Mouse (Mus musculus) frontal cortex, postnatal 36 days (tissue): ENCODE data around the gene Ttyh1.

Experiments used
- DNase-seq, 2 experiments: peaks; one replicate each; pipeline ENCODE4 v3.0.0; 2022; ENCODE audit warnings: low spot score in 2 of 2

The Ttyh1 gene

DNA sequence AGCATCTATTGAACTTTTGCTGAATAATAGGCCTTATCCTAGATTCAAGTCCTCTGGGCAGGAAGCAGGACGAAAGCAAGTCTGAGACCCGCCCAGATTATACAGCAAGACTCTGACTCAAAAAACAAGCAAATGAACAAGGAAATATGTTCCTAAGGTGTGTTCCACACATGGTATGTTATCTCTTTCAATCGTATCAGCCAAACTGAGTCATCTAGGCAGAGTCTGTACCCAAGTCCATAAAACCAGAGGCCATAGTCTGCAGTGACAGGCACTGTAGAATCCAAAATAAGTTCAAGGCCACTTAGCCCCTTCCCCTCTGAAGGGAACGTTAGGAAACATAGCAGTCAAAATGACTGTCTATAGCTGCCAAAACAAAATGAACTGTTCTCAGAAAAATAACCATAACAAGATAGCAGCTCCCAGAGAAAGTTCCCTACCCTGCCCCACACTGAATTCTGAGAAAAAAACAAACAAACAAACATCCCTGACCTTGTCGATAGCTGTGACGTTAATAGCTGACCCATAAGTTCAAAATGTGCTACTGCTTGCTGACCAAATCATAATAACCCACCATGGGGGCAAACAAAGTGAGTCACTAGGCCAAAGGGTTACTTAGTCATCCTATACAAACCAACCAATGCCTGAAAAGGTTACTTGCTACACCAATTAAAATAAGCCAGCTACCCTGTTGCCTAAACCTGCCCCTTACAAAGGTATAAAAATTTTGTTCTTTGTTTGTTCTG lies 51.2 kb downstream of the Ttyh1 start:
- no peak for DNase-seq

DNA sequence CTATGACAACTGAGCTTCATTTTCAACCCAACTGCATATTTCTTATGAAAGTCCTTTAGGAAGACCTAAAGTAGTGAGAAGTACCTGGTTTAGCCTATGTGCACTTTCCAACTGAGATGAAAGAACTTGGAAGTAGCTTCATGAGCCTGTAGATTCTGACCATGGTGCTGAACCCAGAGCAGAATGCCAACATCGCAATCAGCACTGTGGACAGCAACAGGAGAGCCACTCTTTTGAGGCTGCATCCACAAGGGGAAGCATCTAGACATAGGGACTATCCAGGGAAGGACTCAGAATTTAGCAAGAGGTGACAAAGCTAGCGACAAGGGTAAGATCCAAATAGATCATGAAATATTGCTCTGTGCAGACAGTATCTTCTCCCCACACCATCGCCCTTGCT lies 59.2 kb downstream of the Ttyh1 start:
- DNase-seq, result no peak
